Mouse (Mus musculus) forebrain, embryonic 15.5 days (tissue): ENCODE measurements around the gene Mst1. TPM values are rescaled to one million over a fixed set of nuclear protein-coding genes. Genes with fewer than 3 reads are reported as not detected.
A peak's percentile ranks its signal among the peaks of the same experiment; 100 is the strongest.

ENCODE experiments used
- ATAC-seq: fragments of 200-750 bp; cut with Nextera tagmentation; replicated peaks from 2 replicates; pipeline ENCODE4 v1.8.0; 2017; ENCODE audit warnings: mild to moderate bottlenecking, moderate TSS enrichment, moderate library complexity
- H3K27ac ChIP-seq: fragments of 300-500 bp; sonication (generic); replicated peaks from 2 replicates; pipeline ENCODE4 v1.5.1; 2015; ENCODE audit warnings: mild to moderate bottlenecking, inconsistent platforms
- H3K27me3 ChIP-seq: fragments of 300-500 bp; sonication (generic); 2 replicates; pipeline ENCODE4 v1.6.1; 2015; ENCODE audit warnings: inconsistent platforms
- H3K36me3 ChIP-seq: fragments of 300-500 bp; sonication (generic); 2 replicates; pipeline ENCODE4 v1.6.1; 2015; ENCODE audit warnings: mild to moderate bottlenecking, inconsistent platforms
- H3K4me1 ChIP-seq: fragments of 300-500 bp; sonication (generic); 2 replicates; pipeline ENCODE4 v1.6.1; 2015; ENCODE audit warnings: inconsistent platforms
- H3K4me2 ChIP-seq: fragments of 300-500 bp; sonication (generic); replicated peaks from 2 replicates; pipeline ENCODE4 v1.6.1; 2015; ENCODE audit warnings: mild to moderate bottlenecking, inconsistent platforms
- H3K4me3 ChIP-seq: fragments of 300-500 bp; sonication (generic); 2 replicates; pipeline ENCODE4 v1.5.1; 2015; ENCODE audit warnings: mild to moderate bottlenecking, inconsistent platforms
- H3K9ac ChIP-seq: fragments of 300-500 bp; sonication (generic); replicated peaks from 2 replicates; pipeline ENCODE4 v1.6.1; 2015; ENCODE audit warnings: mild to moderate bottlenecking, inconsistent platforms
- H3K9me3 ChIP-seq: fragments of 300-500 bp; sonication (generic); 2 replicates; pipeline ENCODE4 v1.6.1; 2016; ENCODE audit warnings: inconsistent platforms
- WGBS: fragments of 180-500 bp; shearing (Covaris S2); methylation state at CpG from one replicate; pipeline ENCODE4 v1.1.7; 2015; ENCODE audit warnings: mixed read lengths; 5-methylcytosine and 5-hydroxymethylcytosine counted together
- polyA plus RNA-seq: library from polyadenylated mRNA; unstranded; fragments of >200 nt; fragmentation: Nextera tagmentation; extraction: Ambion mirVana; gene quantifications from 2 replicates; pipeline ENCODE4 v1.2.1, GENCODE M21; 2015

Gene Mst1
- polyA plus RNA-seq, 1 experiment from 2014 or later: not detected

GRCm38 (mm10) chr9:108052411-108052810, 27.8 kb upstream of the Mst1 start:
- Histone ChIP-seq H3K4me3 (no peak overlapping the region), H3K27ac (no peak overlapping the region), H3K4me1 (peaks cover 29% of the 10 kb centered on the region), H3K4me2 (no peak overlapping the region), H3K27me3 (no peaks in the 10 kb centered on the region), H3K9me3 (no peaks in the 10 kb centered on the region), H3K36me3 (peaks cover 25% of the 10 kb centered on the region), H3K9ac (no peak overlapping the region)
- ATAC-seq: no peak
- WGBS: 76% methylated on average over 7 of the region's 7 CpGs

GRCm38 (mm10) chr9:108052885-108053664, 27.2 kb upstream of the Mst1 start, which contains the start of gene Amigo3:
Gene Amigo3 (plus strand): TSS chr9:108053159.
- Histone ChIP-seq H3K4me3 (no peak within 1 kb of the TSS), H3K4me1 (peaks cover 26% of the 10 kb centered on the region), H3K36me3 (peaks cover 32% of the 10 kb centered on the region), H3K4me2 (peak within 1 kb of the TSS; percentile 21; the same call in 1 of the 2 replicates), H3K27me3 (no peaks in the 10 kb centered on the region), H3K9me3 (no peaks in the 10 kb centered on the region), H3K27ac (no peak within 1 kb of the TSS), H3K9ac (no peak within 1 kb of the TSS)
- ATAC-seq: 0 out of 2 replicates have a peak, but pooled peaks have one; percentile 17
- WGBS: 58% methylated on average over 20 of the region's 20 CpGs

- Histone ChIP-seq H3K9ac (no peak overlapping the region), H3K4me2 (no peak overlapping the region), H3K36me3 (peaks cover 35% of the 10 kb centered on the region), H3K9me3 (no peaks in the 10 kb centered on the region), H3K4me1 (peaks cover 20% of the 10 kb centered on the region), H3K27ac (no peak overlapping the region), H3K4me3 (no peak overlapping the region), H3K27me3 (no peaks in the 10 kb centered on the region)
- ATAC-seq: no peak
- 93% methylated on average over 15 of the region's 15 CpGs for WGBS
These were observed 26.5 kb upstream of the Mst1 start for GRCm38 (mm10) chr9:108053665-108054225.

- no peaks in the 10 kb centered on the region for H3K27me3 ChIP-seq
- WGBS: 90% methylated on average over 22 of the region's 22 CpGs
- H3K9me3 ChIP-seq: no peaks in the 10 kb centered on the region
- H3K4me3 ChIP-seq: no peak overlapping the region
- ATAC-seq: no peak
- H3K27ac ChIP-seq: no peak overlapping the region
- H3K36me3 ChIP-seq: peaks cover 39% of the 10 kb centered on the region
- H3K4me1 ChIP-seq: peaks cover 18% of the 10 kb centered on the region
- no peak overlapping the region for H3K9ac ChIP-seq
- H3K4me2 ChIP-seq: no peak overlapping the region
These were observed 25.8 kb upstream of the Mst1 start for GRCm38 (mm10) chr9:108054331-108055040.

GRCm38 (mm10) chr9:108055061-108055460, 25.2 kb upstream of the Mst1 start:
- no peak overlapping the region for H3K4me3 ChIP-seq
- no peak for ATAC-seq
- peaks cover 39% of the 10 kb centered on the region for H3K36me3 ChIP-seq
- no peak overlapping the region for H3K27ac ChIP-seq
- H3K9me3 ChIP-seq: no peaks in the 10 kb centered on the region
- no peaks in the 10 kb centered on the region for H3K27me3 ChIP-seq
- no peak overlapping the region for H3K9ac ChIP-seq
- peaks cover 12% of the 10 kb centered on the region for H3K4me1 ChIP-seq
- H3K4me2 ChIP-seq: no peak overlapping the region
- 100% methylated on average over 1 of the region's 1 CpGs for WGBS

GRCm38 (mm10) chr9:108055661-108056237, 24.5 kb upstream of the Mst1 start:
- 90% methylated on average over 6 of the region's 6 CpGs for WGBS

GRCm38 (mm10) chr9:108056361-108057261, 23.6 kb upstream of the Mst1 start:
- no peak for ATAC-seq
- no peak overlapping the region for H3K4me3 ChIP-seq
- no peak overlapping the region for H3K4me2 ChIP-seq

More at GRCm38 (mm10) chr9:108055661-108056237, 24.5 kb upstream of the Mst1 start:
- Histone ChIP-seq H3K4me2 (no peak overlapping the region), H3K4me1 (peaks cover 11% of the 10 kb centered on the region), H3K27ac (no peak overlapping the region), H3K9ac (no peak overlapping the region), H3K4me3 (no peak overlapping the region), H3K36me3 (peaks cover 37% of the 10 kb centered on the region), H3K27me3 (no peaks in the 10 kb centered on the region), H3K9me3 (no peaks in the 10 kb centered on the region)
- no peak for ATAC-seq

GRCm38 (mm10) chr9:108057262-108057562, 23.0 kb upstream of the Mst1 start:
- Histone ChIP-seq H3K4me1 (peaks cover 11% of the 10 kb centered on the region), H3K36me3 (peaks cover 32% of the 10 kb centered on the region), H3K4me2 (no peak overlapping the region), H3K9ac (no peak overlapping the region), H3K9me3 (no peaks in the 10 kb centered on the region), H3K4me3 (no peak overlapping the region), H3K27me3 (no peaks in the 10 kb centered on the region), H3K27ac (no peak overlapping the region)
- 92% methylated on average over 5 of the region's 5 CpGs for WGBS
- no peak for ATAC-seq

More at GRCm38 (mm10) chr9:108056361-108057261, 23.6 kb upstream of the Mst1 start:
- H3K9ac ChIP-seq: no peak overlapping the region
- no peaks in the 10 kb centered on the region for H3K9me3 ChIP-seq
- peaks cover 34% of the 10 kb centered on the region for H3K36me3 ChIP-seq
- H3K27me3 ChIP-seq: no peaks in the 10 kb centered on the region
- 83% methylated on average over 28 of the region's 28 CpGs for WGBS
- H3K27ac ChIP-seq: no peak overlapping the region
- peaks cover 11% of the 10 kb centered on the region for H3K4me1 ChIP-seq

- WGBS: 91% methylated on average over 9 of the region's 9 CpGs
- ATAC-seq: no peak
- Histone ChIP-seq H3K36me3 (peaks cover 39% of the 10 kb centered on the region), H3K4me2 (no peak overlapping the region), H3K4me3 (no peak overlapping the region), H3K27me3 (no peaks in the 10 kb centered on the region), H3K4me1 (peaks cover under 1% of the 10 kb centered on the region; the same call in 1 of the 2 replicates), H3K9ac (no peak overlapping the region), H3K27ac (no peak overlapping the region), H3K9me3 (no peaks in the 10 kb centered on the region)
These were observed 21.9 kb upstream of the Mst1 start for GRCm38 (mm10) chr9:108058291-108058690.

- Histone ChIP-seq H3K9ac (no peak overlapping the region), H3K27me3 (no peaks in the 10 kb centered on the region), H3K4me1 (no peaks in the 10 kb centered on the region), H3K4me3 (no peak overlapping the region), H3K27ac (no peak overlapping the region), H3K9me3 (no peaks in the 10 kb centered on the region), H3K4me2 (no peak overlapping the region), H3K36me3 (peaks cover 30% of the 10 kb centered on the region)
- no peak for ATAC-seq
- 95% methylated on average over 3 of the region's 3 CpGs for WGBS
These were observed 18.1 kb upstream of the Mst1 start for GRCm38 (mm10) chr9:108062142-108062541.

- H3K36me3 ChIP-seq: peaks cover 18% of the 10 kb centered on the region
These were observed 16.9 kb upstream of the Mst1 start for GRCm38 (mm10) chr9:108063361-108063760.

More at GRCm38 (mm10) chr9:108063361-108063760, 16.9 kb upstream of the Mst1 start:
- no peak overlapping the region for H3K9ac ChIP-seq
- no peak for ATAC-seq
- no peak overlapping the region for H3K4me3 ChIP-seq
- no peak overlapping the region for H3K27ac ChIP-seq
- no peaks in the 10 kb centered on the region for H3K27me3 ChIP-seq
- no peaks in the 10 kb centered on the region for H3K4me1 ChIP-seq
- H3K9me3 ChIP-seq: no peaks in the 10 kb centered on the region
- no peak overlapping the region for H3K4me2 ChIP-seq
- WGBS: 93% methylated on average over 12 of the region's 12 CpGs
